Mouse (Mus musculus) megakaryocyte-erythroid progenitor cell, adult 5-6 weeks (primary cell): ENCODE data around the gene Rab5c. TPM values are rescaled to one million over a fixed set of nuclear protein-coding genes. Genes with fewer than 3 reads are reported as not detected.
A peak's percentile ranks its signal among the peaks of the same experiment; 100 is the strongest.

Experiments
- ATAC-seq: replicated peaks from 2 replicates; pipeline ENCODE4 v1.8.0; 2016; ENCODE audit warnings: mild to moderate bottlenecking, inconsistent platforms; ENCODE audit not compliant: severe bottlenecking, poor library complexity, low FRiP score, low TSS enrichment
- total RNA-seq, 2 experiments: library from RNA; stranded (forward) in 1 of 2; stranded (reverse) in 1 of 2; fragments of 200-1000, 215-1000 nt in 1 of 2; fragments of >200 nt in 1 of 2; fragmentation: Nextera tagmentation in 1 of 2; gene quantifications; 2 replicates each; pipeline ENCODE4 v1.2.3; 2014 to 2017

Gene Rab5c
- total RNA-seq (2014; fragmentation: Nextera tagmentation): 77.5 and 147 TPM in 2 replicates
- total RNA-seq (2017): 81.5 and 95.4 TPM in 2 replicates

DNA sequence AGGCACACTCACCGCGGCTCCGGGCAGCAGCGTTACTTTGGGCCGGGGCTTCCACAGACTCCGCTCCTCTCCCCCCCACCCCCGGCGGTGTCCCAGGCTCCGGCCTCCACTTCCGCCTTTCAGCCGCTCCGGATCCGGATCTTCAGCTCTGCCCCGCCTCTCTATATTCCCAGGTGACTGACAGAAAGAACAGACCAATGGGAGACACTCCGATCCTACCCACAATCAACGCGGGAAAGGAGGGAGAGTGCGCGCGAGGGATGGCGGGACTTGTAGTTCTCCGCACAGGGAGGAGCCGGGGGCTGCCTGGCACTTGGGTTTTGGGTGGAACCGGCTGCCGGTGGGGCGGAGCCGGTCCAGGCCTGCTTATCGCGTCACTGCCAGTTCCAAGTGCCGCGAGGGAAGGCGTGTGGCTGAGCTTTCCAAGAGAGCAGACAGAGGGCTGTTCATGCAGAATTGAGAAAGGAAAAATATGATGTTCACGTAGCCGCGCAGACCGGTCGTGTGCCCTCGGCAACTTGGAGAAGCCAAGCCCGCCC lies at the start of gene Rab5c:
TSS of gene Rab5c (minus strand) at position 150 of the 539 bp plus-strand sequence.
- peak; percentile 97 for ATAC-seq

GRCm38 (mm10) chr11:100785774-100786173 lies 47.8 kb upstream of the Rab5c start:
- ATAC-seq: no peak

DNA sequence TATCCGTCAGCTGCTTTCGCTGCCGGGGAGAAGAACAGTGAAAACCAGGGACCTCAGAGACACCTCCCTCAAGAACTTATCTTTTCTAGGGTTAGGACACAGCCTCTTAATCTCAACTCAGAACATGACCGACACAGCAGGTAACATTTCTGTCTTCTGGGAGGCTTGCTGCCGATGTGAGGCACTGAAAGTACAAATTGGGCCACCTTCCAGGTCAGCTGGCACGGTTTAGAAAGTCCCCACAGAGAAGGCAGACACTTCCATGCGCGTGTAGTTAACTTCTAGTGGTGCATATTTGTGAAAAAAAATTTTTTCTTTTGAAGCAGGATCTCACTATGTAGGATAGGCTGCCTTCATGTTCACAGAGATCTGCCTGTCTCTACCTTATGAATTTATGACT lies 46.3 kb upstream of the Rab5c start:
- ATAC-seq: no peak

DNA sequence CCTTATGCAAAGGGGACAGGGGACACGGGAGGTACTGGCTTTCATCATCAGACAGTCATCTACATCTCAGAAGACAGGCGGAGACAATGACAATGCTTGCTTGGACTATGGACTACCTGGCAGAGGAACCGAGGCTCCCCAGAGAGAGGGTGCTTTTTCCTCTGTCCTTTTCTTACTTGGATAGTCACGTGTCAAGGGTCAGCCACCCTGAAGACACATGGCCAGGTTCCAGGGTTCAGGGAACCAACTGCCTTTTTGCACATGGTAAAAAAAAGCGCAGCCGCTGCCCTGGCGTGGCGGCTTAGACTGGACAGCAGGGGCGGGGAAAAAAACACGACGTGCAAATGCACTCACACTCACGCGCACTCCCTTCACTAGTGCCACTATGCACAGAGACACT lies 44.6 kb upstream of the Rab5c start:
- ATAC-seq: no peak

DNA sequence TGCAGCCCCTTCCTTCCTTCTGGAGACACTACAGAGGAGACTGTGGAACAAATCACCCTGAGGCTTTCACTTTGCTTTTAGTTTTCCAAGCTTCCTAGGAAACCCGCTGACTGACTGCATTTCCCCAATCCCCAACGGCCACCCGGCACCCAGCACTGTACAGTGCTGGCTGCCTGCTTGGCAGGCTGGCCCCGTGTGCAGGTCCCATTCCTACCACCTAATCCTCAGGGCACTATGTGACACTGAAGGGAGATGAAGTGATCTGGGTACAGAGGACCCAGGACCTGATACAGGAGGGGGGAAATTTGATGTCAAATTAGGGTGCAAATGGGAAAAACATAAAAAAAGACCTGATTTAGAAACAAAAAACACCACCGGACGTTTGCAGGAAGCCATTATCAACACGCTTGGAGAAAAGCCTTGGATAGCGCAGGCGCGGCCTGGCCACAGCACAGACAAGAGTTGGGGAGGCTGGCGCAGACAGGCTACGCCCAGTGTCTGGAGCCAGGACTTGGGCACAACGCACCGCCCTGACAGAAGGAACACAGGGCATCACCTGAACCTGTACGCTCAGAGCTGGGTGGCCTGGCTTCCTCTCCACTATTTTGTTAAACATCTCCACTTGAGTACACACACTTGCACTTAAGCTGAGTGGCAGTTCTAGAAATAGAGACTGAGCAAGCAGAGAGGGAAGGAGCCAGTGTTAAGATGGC lies 43.9 kb upstream of the Rab5c start:
- ATAC-seq: no peak; the same call in 1 of the 2 replicates

DNA sequence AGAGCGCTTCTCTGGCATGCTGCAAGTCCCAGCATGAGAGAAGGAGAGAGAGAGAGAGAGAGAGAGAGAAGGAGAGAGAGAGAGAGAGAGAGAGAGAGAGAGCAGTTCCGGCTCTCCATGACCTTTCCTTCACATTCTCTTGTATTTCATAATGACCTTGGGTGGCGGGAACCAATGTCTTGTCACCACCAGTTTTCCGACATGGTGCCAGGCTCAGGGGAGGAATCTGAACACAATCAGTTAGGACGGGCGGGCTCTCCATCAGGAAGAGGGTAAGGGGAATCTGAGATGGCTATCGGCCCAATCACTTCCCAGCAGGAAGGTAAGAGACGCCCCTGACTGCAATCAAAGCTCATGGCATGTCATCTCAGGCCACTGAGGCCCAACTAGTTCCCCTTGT lies 42.2 kb upstream of the Rab5c start:
- ATAC-seq: no peak

DNA sequence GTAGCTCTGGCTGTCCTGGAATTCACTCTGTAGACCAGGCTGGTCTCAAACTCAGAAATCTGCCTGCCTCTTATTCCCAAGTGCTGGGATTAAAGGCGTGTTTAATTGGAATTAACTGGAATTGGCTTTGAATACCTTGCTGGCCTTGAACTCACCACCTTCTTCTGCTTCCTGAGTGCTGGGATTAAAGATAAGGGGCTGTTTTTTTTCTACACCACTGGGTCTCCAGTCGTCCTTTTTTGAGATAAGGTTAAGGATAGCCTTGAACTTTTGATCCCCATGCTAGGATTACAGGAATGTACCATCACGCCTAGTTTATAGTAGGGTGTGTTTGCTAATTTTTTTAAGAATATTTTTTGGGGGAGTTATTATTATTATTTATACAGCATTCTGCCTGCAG lies 40.1 kb upstream of the Rab5c start:
- no peak for ATAC-seq

DNA sequence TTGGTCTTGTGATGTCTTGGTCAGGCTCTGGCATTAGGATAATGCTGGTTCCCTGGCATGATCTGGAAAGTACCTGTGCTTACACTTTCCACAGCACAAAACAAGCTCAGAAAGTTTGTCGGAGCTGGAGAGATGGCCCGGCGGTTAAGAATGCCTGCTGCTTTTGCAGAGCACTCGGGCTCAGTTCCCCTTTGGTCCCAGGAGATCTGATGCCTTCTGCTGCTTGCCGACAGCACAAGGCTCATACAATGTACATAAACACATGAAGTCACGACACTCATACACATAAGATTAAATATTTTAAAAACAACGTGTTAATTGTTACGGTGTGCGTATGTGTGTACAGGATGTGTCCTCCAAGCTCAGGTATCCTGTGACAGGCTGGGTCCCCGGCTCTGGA lies 37.9 kb upstream of the Rab5c start:
- ATAC-seq: no peak

- ATAC-seq: no peak
These were observed 36.2 kb upstream of the Rab5c start for GRCm38 (mm10) chr11:100774261-100774660.

DNA sequence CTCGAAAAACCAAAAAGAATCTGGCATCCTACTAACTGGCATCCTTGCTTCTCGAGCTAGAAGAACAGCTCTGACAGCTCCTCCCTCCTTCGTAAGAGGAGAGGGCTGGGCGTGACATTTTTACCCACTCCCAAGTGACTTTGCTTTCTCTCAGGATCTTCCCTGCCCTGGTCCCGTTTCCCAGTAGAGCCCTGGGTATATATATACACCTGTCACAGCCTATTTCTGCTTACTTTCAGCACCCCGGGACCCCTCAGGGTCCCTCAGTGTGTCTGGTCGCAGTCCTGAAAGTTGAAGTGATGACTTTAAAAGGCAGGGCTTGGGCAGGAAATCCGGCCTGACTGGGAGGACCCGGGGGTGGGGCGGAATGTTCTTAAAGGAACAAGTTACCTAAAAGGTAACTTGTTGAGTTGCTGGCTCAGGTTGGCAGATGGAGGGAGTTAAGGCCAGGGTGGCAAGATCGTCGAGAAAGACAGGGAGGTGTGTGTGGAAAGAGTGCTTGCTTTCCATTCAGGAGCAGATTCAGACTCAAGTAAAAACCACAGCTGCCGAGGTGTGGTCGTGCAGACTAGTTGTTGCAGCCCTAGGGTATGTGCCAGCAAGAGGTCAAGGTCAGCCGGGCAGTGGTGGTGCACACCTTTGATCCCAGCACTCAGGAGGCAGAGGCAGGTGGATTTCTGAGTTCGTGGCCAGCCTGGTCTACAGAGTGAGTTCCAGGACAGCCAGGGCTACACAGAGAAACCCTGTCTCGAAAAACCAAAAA lies 32.8 kb upstream of the Rab5c start, which contains the start of gene Ghdc:
TSS of gene Ghdc (minus strand) at position 312 of the 763 bp plus-strand sequence.
- ATAC-seq: peak; percentile 87

- ATAC-seq: no peak
These were observed 32.0 kb upstream of the Rab5c start for GRCm38 (mm10) chr11:100769980-100770379.

DNA sequence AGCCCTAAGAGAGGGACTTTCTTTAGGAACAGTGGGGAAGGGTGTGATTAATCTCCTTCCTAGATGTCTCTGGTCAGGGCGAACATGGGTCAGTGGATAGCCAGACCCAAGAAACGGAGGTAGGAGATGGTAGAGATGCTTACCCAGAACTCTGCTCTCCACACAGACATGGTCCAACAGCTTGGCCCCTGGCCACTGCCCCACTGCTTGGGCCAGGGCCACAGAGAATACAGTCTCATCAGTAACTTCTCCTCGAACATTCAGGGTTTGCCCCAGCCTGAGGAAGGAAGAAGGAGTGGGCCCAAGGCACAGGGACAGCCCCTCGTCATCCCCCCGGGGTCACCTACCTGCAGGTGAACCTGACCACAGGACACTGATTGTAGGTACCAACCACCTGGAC lies 29.9 kb upstream of the Rab5c start:
- no peak for ATAC-seq

GRCm38 (mm10) chr11:100766726-100767125 lies 28.7 kb upstream of the Rab5c start:
- no peak for ATAC-seq

- no peak for ATAC-seq
These were observed 24.8 kb upstream of the Rab5c start, which contains the start of gene Hcrt for GRCm38 (mm10) chr11:100762831-100763230. TSS of gene Hcrt (minus strand) at chr11:100762931.

GRCm38 (mm10) chr11:100761547-100762045 lies 23.6 kb upstream of the Rab5c start:
- peak; percentile 78 for ATAC-seq

DNA sequence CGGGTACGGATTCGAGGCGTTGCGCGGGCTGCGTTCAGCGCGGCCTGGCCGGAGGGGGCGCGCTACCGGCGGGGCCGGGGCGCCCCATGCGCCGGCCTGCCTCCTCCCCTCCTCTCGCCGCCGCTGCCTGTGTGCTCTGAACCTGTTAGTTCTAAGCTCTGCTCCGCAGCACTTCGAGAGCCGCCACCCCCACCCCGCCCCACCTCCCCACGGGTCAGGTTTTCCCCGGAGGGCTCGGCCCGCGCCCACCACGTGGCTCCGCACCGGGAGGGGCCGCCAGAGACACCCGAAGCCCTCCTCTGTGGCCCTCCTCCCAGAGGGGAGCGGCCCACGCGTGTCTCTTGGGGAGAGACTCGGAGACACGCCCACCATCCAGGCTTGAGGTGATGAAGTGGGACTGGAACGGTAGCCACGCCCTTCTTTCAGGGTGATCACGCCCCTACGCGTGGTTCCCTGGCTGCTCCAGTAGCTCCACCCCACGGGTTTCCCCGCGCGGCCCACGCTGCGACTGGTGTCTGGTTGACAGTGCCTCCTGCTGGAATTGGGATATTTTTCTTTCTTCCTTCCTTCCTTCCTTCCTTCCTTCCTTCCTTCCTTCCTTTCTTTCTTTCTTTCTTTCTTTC lies 21.7 kb upstream of the Rab5c start, which contains the start of gene Kcnh4:
TSS of gene Kcnh4 (minus strand) at position 332 of the 623 bp plus-strand sequence.
- peak; percentile 40; the same call in 1 of the 2 replicates for ATAC-seq

GRCm38 (mm10) chr11:100758707-100759610 lies 20.9 kb upstream of the Rab5c start:
- ATAC-seq: 0 out of 2 replicates have a peak, but pooled peaks have one; percentile 20

GRCm38 (mm10) chr11:100757566-100757965 lies 19.6 kb upstream of the Rab5c start:
- ATAC-seq: no peak

DNA sequence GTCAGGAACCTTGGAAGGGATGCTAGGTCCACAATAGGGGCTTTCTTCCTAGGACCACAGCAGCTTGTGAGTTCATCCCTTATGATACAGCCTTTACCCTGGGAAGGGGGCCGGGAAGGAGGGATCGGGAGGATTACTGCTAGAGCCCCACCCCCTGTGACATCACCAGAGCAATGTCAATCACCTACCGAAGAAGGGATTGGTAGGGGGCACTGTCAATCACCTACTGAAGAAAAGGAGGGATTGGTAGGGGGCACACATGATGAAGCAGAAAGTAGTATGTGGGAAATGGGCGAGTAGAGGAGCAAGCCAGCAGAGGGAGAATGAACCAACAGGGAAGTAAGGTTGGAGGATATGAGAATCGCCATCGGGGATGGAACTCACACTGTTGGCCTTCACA lies 18.5 kb upstream of the Rab5c start:
- ATAC-seq: no peak
